Mouse (Mus musculus) thymus, postnatal 14 days (tissue): ENCODE data around the gene Asns.
"Not testable (repeated sequence)": the region's sequence is repeated elsewhere in the genome, so short reads cannot be mapped to it uniquely, and the experiment has no call there.

Experiments used
- DNase-seq: peaks from one replicate; pipeline ENCODE4 v3.0.0; 2021

Asns gene

DNA sequence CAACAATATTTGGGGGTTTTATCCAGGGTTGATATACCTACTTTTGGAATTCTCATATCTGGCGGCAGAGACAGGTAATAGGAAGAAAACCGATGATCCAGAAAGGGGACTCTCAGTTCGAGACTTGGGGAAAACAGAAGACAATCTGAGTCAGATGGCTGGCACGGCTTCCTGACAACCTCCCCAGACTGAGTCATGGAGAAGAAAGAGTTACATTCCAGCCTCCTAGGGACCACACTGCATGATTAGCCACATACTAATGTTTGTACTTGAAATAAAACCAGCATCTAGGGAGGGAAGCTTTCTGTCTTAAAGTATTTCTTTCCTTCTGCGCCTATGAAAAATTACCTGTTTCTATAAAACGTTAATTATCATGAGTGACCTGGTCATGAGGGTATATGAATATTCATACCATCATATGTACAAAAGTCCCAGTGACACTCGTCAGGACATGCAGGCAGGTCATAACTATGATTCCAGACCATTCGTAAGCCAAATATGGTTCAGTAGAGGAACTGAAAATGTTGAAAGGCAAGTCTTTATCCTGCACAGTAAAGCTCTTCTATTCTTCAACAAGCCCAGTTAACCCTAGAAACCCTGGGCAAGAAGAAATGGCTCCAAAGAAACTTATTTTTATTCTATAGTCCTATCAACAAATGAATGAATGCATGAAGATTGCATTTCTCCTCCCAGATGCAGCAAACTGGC is 16.7 kb downstream of the Asns start:
- DNase-seq: no peak

DNA sequence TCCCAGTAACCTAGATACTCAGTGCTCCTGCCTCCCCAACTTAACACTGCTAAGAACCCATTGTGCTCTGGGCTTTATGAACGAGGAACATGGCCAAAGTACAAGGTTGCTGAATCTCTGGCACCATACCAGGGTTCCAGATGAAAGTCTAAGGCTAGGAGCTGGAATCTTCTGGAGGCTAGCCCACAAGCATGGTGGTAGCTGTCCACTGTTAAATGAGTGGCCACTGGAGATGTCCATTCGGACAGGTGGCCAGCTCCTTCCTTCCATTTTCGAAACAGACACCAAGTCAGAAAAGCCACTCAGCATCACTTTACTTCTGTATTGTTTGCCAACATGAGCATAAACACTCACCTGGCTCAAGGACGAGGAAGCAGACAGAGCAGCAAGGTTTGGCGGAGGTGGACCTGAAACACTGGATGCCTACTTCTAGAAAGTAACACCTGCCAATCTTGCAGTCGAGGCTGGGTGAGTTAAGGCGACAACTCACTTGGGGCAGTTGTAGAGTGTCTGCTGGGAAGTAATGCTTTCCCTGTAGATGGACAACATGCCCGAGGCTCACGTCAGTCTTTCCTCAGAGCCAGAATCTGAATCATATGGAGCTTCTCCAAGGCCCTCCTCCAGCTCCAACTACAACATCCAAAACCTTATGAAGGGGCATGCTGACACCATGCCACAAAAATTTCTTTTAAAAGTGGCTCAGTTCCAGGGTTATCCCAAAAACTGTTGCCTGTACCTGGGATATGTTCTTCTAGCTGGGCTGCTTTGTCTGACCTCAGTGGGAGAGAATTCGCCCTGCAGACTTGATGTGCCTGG is 20.4 kb downstream of the Asns start:
- DNase-seq: no peak

DNA sequence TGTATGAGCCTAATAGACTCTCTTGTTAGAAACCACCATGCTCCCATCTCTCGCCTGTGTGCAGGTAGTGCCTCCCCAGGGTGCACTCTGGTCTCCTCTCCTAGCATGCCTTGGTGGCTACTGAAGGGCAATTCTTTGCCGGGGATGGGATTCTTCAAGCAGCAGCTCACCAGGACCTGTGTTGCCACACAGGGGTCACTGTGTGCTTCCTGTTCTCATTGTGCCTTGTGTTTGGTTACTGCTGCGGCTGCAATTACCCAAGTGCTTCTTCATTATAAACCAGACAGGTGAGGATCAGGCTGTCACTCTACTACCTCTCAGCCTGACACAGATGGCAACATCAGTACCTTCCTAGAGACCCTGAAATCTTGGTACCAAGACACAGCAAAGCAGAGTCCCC is 21.6 kb downstream of the Asns start:
- DNase-seq: no peak

DNA sequence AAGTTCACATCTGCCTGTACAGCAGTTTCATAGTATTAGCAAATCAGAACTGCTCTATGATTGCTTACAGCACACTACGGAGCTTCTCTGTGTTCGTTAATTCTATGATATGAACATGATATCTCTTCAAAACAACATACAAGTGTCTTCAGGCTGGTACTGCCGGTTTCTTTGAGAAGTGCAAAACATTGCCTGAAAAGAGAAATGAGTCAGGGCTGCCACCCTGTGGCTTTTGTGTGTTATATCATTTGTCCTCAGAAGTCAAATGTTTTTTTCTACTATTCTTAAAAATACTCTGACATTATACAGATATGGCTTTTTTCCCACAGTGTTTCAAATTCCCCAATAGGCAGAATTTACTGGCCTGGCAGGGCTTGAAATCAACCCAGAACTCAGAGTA is 22.5 kb downstream of the Asns start:
- no peak for DNase-seq

DNA sequence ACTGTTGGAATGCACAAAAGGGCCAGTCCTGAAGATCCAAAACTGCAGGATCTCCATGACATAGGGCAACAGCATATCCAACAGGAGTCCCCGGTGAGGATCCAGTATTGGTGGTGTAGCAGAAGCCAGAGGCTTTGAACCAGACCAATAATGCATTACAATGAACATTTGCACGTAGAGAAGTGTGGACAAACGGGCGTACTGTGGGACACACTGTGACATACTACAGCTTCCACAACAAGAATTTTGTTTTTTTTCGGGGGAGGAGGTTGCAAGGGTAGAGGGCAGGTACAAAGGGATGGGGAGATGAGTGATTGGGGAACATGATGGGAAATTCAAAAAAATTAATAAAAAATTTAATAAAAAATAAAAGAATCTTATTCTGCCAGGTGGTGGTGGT is 23.3 kb downstream of the Asns start:
- no peak for DNase-seq

DNA sequence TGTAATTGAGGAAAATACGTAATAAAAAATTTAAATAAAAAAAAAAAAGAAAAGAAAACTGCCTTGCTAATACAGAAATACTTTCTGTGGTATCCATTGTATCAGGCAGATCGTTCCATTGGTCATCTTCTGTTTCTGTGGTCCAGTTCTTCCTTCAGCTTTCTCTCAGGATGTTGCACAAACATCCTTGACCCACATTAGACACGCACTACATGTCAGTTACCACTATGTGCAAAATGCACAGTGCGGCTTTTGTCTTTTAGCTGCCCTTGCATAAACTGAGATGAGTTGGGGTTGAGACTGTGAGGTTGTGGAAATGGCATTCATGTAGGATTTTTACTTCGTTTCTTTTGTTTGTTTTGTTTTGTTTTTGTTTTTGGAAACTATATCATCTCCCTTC is 24.7 kb downstream of the Asns start:
- no peak for DNase-seq

DNA sequence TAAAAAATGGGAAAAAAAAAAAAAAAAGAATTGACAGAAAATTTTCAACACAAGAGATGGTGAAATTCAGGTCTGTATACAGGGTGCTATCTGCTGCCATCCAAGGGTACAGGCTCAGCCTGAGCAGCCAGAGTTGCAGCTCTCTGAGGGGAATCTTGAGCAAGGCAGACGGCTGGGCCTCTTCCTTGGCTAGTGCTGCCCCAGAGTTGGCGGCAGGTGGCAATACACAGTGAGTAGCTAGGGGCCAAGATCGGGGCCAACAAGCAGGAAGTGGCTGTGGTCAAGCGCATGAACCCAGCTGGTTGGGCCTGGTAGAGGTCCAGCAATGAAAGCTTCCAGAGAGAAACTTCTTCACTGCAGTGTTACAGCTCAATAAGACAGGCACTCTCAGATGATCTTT is 27.2 kb downstream of the Asns start:
- not testable (repeated sequence) for DNase-seq

DNA sequence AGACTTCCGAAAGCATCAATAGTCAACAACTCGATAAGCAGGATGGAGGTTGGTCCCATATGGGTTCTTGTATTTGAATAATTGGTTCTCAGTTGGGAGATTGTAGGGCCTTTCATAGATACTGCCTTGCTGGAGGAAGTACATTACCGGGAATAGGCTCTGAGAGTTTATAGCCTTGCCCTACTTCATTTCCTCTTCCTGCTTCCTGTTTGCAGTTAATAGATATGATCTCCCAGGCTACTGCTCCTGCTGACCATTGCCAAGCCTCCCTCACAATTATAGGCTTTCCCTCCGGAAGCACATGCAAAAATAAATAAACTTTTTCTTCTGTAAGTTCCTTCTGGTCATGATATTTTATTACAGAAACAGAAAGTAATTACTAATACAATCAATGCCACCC is 31.6 kb downstream of the Asns start:
- no peak for DNase-seq

DNA sequence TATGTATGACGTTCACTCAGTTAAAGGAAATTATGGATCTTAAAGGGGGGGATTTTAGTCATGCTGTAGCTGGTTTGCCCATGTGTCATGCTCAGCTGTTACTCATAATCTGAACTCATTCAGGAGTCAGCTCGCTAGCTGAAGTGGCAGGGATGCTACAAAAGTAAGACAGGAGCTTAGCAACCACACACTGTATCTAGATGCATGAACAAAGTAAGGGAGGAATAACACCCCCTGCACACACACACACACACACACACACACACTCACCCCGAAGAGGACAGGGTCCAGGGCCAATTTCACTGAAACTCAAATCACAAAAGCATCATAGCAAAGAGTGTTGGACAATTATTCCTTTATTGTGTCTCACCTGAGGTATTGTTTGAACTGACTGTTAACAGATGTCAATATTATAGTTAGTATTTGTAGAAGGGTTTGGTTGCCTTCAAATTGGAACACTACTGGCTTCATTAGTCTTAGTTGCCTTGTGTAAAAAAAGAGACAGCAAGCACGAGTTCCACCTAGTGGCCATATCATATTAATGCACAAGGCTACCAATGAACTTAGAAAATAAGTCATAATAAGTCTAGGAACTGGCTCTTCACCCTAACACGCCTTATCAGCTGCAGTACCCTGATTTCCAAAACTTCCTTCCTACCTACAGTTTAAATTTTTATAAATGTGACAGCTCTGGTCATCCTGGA is 32.5 kb downstream of the Asns start:
- DNase-seq: peak; percentile 4

DNA sequence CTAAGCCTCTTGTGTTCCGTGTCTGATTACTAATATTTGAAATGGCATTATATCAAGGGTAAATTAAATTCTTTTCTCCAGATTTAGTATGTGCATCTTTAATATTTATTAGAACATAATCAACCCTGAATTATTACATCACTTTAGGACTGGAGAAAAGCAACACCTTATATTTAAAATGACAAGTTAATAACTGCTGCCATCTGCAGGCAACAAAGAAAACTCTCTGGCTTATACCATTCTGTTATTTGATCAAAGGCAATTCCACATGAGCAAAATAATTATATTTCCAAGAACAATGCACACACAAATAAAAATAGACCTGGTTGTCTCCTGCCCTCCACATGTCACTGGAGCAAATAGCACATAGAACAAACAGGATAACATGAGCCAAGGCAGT is 36.5 kb downstream of the Asns start:
- no peak for DNase-seq

DNA sequence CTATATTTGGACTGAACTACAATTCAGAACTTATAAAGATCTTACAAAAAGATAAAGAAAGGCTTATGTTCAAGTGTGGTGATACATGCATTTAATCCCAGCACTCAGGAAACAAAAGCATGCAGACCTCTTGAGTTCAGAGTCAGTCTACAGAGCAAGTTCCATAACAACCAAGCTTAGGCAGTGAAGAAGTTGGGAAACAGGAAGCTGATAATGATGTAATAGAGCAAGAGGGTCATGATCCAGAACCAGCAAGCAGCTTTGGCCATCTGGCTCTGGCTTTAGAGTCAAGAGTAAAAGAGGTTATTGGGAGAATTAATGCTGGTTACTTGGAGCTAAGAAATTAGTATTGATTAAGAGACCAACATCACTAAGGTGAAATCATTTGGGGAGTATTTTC is 44.6 kb downstream of the Asns start:
- DNase-seq: no peak
